Comparison of ENCODE assay signal across 8 mouse cellular contexts in the genomic region with DNA sequence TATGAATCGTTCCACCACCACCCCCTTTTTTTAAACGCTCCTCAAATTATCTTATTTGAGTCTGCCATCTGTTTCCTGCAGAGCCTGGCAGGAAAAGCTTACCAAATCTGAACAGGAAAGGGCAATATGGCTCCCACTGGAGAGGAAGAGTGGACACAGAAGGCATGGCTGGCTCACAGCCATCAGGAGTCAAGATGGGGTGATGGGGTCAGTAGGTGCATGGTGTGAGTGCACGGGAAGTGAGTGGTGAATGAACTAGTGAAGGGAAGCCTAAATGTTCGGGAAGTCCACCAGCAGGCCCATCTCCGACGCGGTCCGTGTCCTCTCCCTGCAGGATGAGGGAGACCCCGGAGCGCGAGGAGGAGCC. TPM values are rescaled to one million over a fixed set of nuclear protein-coding genes. Genes with fewer than 3 reads are reported as not detected.
A peak's percentile ranks its signal among the peaks of the same experiment; 100 is the strongest.
DNase-seq lines count a peak whose midpoint lies in the region; ATAC-seq and TF ChIP-seq lines count a peak whose summit lies in the region.

No protein-coding gene starts in this region.

- peak overlapping the region; percentile 82 for H3K4me2 ChIP-seq in embryonic facial prominence, embryonic 15.5 days (replicated peaks)
- H3K4me2 ChIP-seq in hindbrain, embryonic 13.5 days: peak overlapping the region; percentile 72
- H3K4me2 ChIP-seq in limb, embryonic 14.5 days (replicated peaks; ENCODE audit: low read depth, low read length, severe bottlenecking): peak overlapping the region; percentile 83
- H3K4me2 ChIP-seq in midbrain, embryonic 14.5 days (ENCODE audit: low read length): peak overlapping the region; percentile 75

- H3K4me3 ChIP-seq in embryonic facial prominence, embryonic 15.5 days (replicated peaks): peak overlapping the region; percentile 63
- H3K4me3 ChIP-seq in hindbrain, embryonic 13.5 days: peak overlapping the region; percentile 53
- H3K4me3 ChIP-seq in limb, embryonic 14.5 days (replicated peaks; ENCODE audit: low read length): peak overlapping the region; percentile 57
- H3K4me3 ChIP-seq in midbrain, embryonic 14.5 days (replicated peaks; ENCODE audit: low read depth, low read length): peak overlapping the region; percentile 50

- WGBS in embryonic facial prominence, embryonic 15.5 days: 16% methylated on average over 11 of the region's 11 CpGs
- WGBS in hindbrain, embryonic 13.5 days: 21% methylated on average over 11 of the region's 11 CpGs
- 14% methylated on average over 7 of the region's 11 CpGs for WGBS in limb, embryonic 14.5 days
- WGBS in midbrain, embryonic 14.5 days: 19% methylated on average over 11 of the region's 11 CpGs

- ATAC-seq in CD4-positive, CD25-positive, alpha-beta regulatory T cell, adult 4 months: peak; percentile 14
- no peak for ATAC-seq in embryonic facial prominence, embryonic 15.5 days (ENCODE audit: insufficient number of reproducible peaks, low FRiP score, low TSS enrichment, low read depth)
- ATAC-seq in hindbrain, embryonic 13.5 days (ENCODE audit: low FRiP score): no peak
- no peak for ATAC-seq in limb, embryonic 14.5 days (ENCODE audit: low FRiP score, low read depth)
- ATAC-seq in midbrain, embryonic 14.5 days (ENCODE audit: low FRiP score, low TSS enrichment): no peak

- no peak for TF ChIP-seq POLR2A in limb, embryonic 14.5 days (IDR thresholded peaks at IDR 0.05; ENCODE audit: borderline replicate concordance, extremely low read depth, insufficient read depth, insufficient read length)

- no peaks in the 10 kb centered on the region for H3K9me3 ChIP-seq in embryonic facial prominence, embryonic 15.5 days (replicated peaks)
- H3K9me3 ChIP-seq in hindbrain, embryonic 13.5 days: no peaks in the 10 kb centered on the region
- H3K9me3 ChIP-seq in limb, embryonic 14.5 days (ENCODE audit: control insufficient read depth, low read length): no peaks in the 10 kb centered on the region
- H3K9me3 ChIP-seq in midbrain, embryonic 14.5 days (ENCODE audit: control insufficient read depth, low read length): no peaks in the 10 kb centered on the region

- peak; percentile 54 for DNase-seq in adrenal gland, adult 2 months
- no peak for DNase-seq in adrenal gland, adult 8-10 months
- DNase-seq in limb, embryonic 14.5 days (ENCODE audit: low spot score): peak; percentile 31
- DNase-seq in midbrain, embryonic 14.5 days: no peak
- no peak for DNase-seq in thymus, postnatal 14 days

- peak overlapping the region; percentile 74 for H3K9ac ChIP-seq in embryonic facial prominence, embryonic 15.5 days
- H3K9ac ChIP-seq in hindbrain, embryonic 13.5 days: peak overlapping the region; percentile 83
- peak overlapping the region; percentile 81 for H3K9ac ChIP-seq in limb, embryonic 14.5 days (ENCODE audit: low read depth, low read length, severe bottlenecking)
- H3K9ac ChIP-seq in midbrain, embryonic 14.5 days (replicated peaks; ENCODE audit: low read length): peak overlapping the region; percentile 69

- H3K4me1 ChIP-seq in embryonic facial prominence, embryonic 15.5 days: peaks cover 41% of the 10 kb centered on the region
- H3K4me1 ChIP-seq in hindbrain, embryonic 13.5 days (replicated peaks): peaks cover 56% of the 10 kb centered on the region
- peaks cover 25% of the 10 kb centered on the region for H3K4me1 ChIP-seq in limb, embryonic 14.5 days (ENCODE audit: control insufficient read depth, insufficient read depth, low read length)
- H3K4me1 ChIP-seq in midbrain, embryonic 14.5 days (ENCODE audit: control insufficient read depth, insufficient read depth, low read length): peaks cover 33% of the 10 kb centered on the region

- peaks cover 18% of the 10 kb centered on the region for H3K36me3 ChIP-seq in embryonic facial prominence, embryonic 15.5 days
- H3K36me3 ChIP-seq in hindbrain, embryonic 13.5 days: peaks cover 17% of the 10 kb centered on the region
- peaks cover 13% of the 10 kb centered on the region for H3K36me3 ChIP-seq in limb, embryonic 14.5 days (ENCODE audit: control insufficient read depth, insufficient read depth, low read length)
- H3K36me3 ChIP-seq in midbrain, embryonic 14.5 days (ENCODE audit: control insufficient read depth, insufficient read depth, low read length): peaks cover 4% of the 10 kb centered on the region

- H3K27ac ChIP-seq in embryonic facial prominence, embryonic 15.5 days (replicated peaks): peak overlapping the region; percentile 96
- peak overlapping the region; percentile 94 for H3K27ac ChIP-seq in hindbrain, embryonic 13.5 days
- H3K27ac ChIP-seq in limb, embryonic 14.5 days (replicated peaks; ENCODE audit: low read depth, low read length): peak overlapping the region; percentile 95
- peak overlapping the region; percentile 91 for H3K27ac ChIP-seq in midbrain, embryonic 14.5 days (replicated peaks; ENCODE audit: low read depth, low read length)

- no peaks in the 10 kb centered on the region for H3K27me3 ChIP-seq in embryonic facial prominence, embryonic 15.5 days
- H3K27me3 ChIP-seq in hindbrain, embryonic 13.5 days: no peaks in the 10 kb centered on the region
- H3K27me3 ChIP-seq in limb, embryonic 14.5 days (ENCODE audit: control insufficient read depth, insufficient read depth, low read length): no peaks in the 10 kb centered on the region
- H3K27me3 ChIP-seq in midbrain, embryonic 14.5 days (ENCODE audit: control insufficient read depth, insufficient read depth, low read length): no peaks in the 10 kb centered on the region

RNA-seq across cellular contexts. Expression of gene Klhl35, which starts 2.1 kb away (rescaled TPM):
- total RNA-seq in adrenal gland, adult 2 months (2021): under 1 TPM in 1 of 2 experiments, not detected in 1; 0.59 TPM
- 1.3 TPM in 2 replicates for polyA plus RNA-seq in adrenal gland, adult 2 months (2012; rRNA removed)
- 1 to 10 TPM in 1 of 4 experiments, under 1 TPM in 3; 0.38 to 1.2 (median 0.75) TPM for total RNA-seq in adrenal gland, adult 8-10 months (2022)
- not detected for polyA plus RNA-seq in CD4-positive, CD25-positive, alpha-beta regulatory T cell, adult 4 months (2017; shearing (Covaris generic))
- 0.96 and 1.4 TPM in 2 replicates for polyA plus RNA-seq in embryonic facial prominence, embryonic 15.5 days (2015; fragmentation: Nextera tagmentation; extraction: Ambion mirVana)
- polyA plus RNA-seq in hindbrain, embryonic 13.5 days (2015; fragmentation: Nextera tagmentation; extraction: Ambion mirVana): 7.4 and 12.2 TPM in 2 replicates
- polyA plus RNA-seq in limb, embryonic 14.5 days (2012; rRNA removed): 1.3 and 1.5 TPM in 2 replicates
- 1.5 and 1.8 TPM in 2 replicates for polyA plus RNA-seq in limb, embryonic 14.5 days (2014; fragmentation: Nextera tagmentation; extraction: Ambion mirVana)
- polyA plus RNA-seq in midbrain, embryonic 14.5 days (2014; fragmentation: Nextera tagmentation; extraction: Ambion mirVana): 10.7 and 11.6 TPM in 2 replicates

RNA-seq across cellular contexts. Expression of gene Rps3, which starts 15.6 kb away (rescaled TPM):
- total RNA-seq in adrenal gland, adult 2 months (2021): 100 to 1,000 TPM; 414 to 589 TPM
- polyA plus RNA-seq in adrenal gland, adult 2 months (2012; rRNA removed): 80.7 and 95.4 TPM in 2 replicates
- 100 to 1,000 TPM; 533 to 601 (median 565) TPM for total RNA-seq in adrenal gland, adult 8-10 months (2022)
- 1,000 to 10,000 TPM; 2,515 to 4,056 TPM for polyA plus RNA-seq in CD4-positive, CD25-positive, alpha-beta regulatory T cell, adult 4 months (2017; shearing (Covaris generic))
- 746 and 790 TPM in 2 replicates for polyA plus RNA-seq in embryonic facial prominence, embryonic 15.5 days (2015; fragmentation: Nextera tagmentation; extraction: Ambion mirVana)
- polyA plus RNA-seq in hindbrain, embryonic 13.5 days (2015; fragmentation: Nextera tagmentation; extraction: Ambion mirVana): 523 and 532 TPM in 2 replicates
- polyA plus RNA-seq in limb, embryonic 14.5 days (2012; rRNA removed): 1,060 and 1,221 TPM in 2 replicates
- 903 and 945 TPM in 2 replicates for polyA plus RNA-seq in limb, embryonic 14.5 days (2014; fragmentation: Nextera tagmentation; extraction: Ambion mirVana)
- 488 and 521 TPM in 2 replicates for polyA plus RNA-seq in midbrain, embryonic 14.5 days (2014; fragmentation: Nextera tagmentation; extraction: Ambion mirVana)

Comparison
In these comparisons a context has a peak if more than half of its experiments do, and no peak if none do; other contexts are left out.
1. DNase-seq: peak in adrenal gland, adult 2 months (single experiment) and limb, embryonic 14.5 days (single experiment); none in adrenal gland, adult 8-10 months (single experiment), midbrain, embryonic 14.5 days (single experiment) and thymus, postnatal 14 days (single experiment).
2. Peak in every context shown above with its lines, with median percentiles within 50 percentile points of each other: H3K27ac ChIP-seq, H3K4me2 ChIP-seq, H3K4me3 ChIP-seq and H3K9ac ChIP-seq.